Mouse (Mus musculus) myocyte (in vitro differentiated cells): ENCODE measurements around the gene Tbc1d8b.

Experiments
- CEBPB ChIP-seq: IDR thresholded peaks from 2 replicates; pipeline ENCODE4 v1.6.1; 2011; ENCODE audit warnings: mild to moderate bottlenecking, moderate library complexity; ENCODE audit not compliant: poor library complexity, insufficient read depth, severe bottlenecking
- E2F4 ChIP-seq: IDR thresholded peaks from one replicate; pipeline ENCODE4 v1.6.1; 2011; ENCODE audit warnings: mild to moderate bottlenecking, control low read depth, moderate library complexity; ENCODE audit not compliant: insufficient read depth
- MAX ChIP-seq: IDR thresholded peaks from one replicate; pipeline ENCODE4 v1.6.1; 2011; ENCODE audit warnings: low read depth, mild to moderate bottlenecking, control low read depth
- MYOD1 ChIP-seq, 3 experiments: IDR thresholded peaks; one replicate each; pipeline ENCODE4 v1.6.1; 2011; ENCODE audit warnings: control low read depth in 2 of 3, low read depth in 2 of 3, mild to moderate bottlenecking in 2 of 3, moderate library complexity in 1 of 3; ENCODE audit not compliant: insufficient read length in 2 of 3, control insufficient read depth in 1 of 3
- POLR2A ChIP-seq: IDR thresholded peaks from one replicate; pipeline ENCODE4 v1.6.1; 2011; ENCODE audit warnings: low read depth, mild to moderate bottlenecking, control low read depth, moderate library complexity; ENCODE audit not compliant: insufficient read length
- POLR2AphosphoS2 ChIP-seq: IDR thresholded peaks from one replicate; pipeline ENCODE4 v1.6.1; 2011; ENCODE audit warnings: low read depth, control low read depth; ENCODE audit not compliant: insufficient read length
- REST ChIP-seq: IDR thresholded peaks from one replicate; pipeline ENCODE4 v1.6.1; 2011; ENCODE audit warnings: mild to moderate bottlenecking, control low read depth, moderate library complexity; ENCODE audit not compliant: insufficient read depth, insufficient read length
- SRF ChIP-seq: IDR thresholded peaks from one replicate; pipeline ENCODE4 v1.6.1; 2011; ENCODE audit warnings: low read depth; ENCODE audit not compliant: control insufficient read depth, insufficient read length
- TCF12 ChIP-seq: IDR thresholded peaks from one replicate; pipeline ENCODE4 v1.6.1; 2011; ENCODE audit warnings: mild to moderate bottlenecking, control low read depth; ENCODE audit not compliant: poor library complexity, insufficient read depth, severe bottlenecking
- USF1 ChIP-seq: IDR thresholded peaks from one replicate; pipeline ENCODE4 v1.6.1; 2011; ENCODE audit warnings: low read depth, mild to moderate bottlenecking, control low read depth, moderate library complexity

DNA sequence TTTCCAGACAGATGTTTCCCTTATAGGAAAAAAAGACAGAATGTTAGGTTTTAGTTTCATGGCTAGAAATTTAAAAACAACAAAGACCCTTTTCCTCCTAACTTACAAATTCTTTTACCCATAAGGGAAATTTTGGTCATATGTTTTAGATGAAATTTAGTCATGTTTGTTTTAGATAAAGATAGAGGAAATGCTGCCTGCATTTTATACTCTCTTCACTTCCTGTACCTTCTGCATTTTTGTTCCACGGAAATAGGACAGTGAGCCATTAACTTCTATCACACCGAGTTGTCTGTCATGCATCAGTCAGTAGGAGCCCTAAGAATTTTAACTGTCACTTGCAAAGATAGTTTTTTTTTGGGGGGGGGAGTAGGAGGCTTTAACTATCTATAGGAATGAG lies 45.1 kb upstream of the Tbc1d8b start:
- no peak for TF ChIP-seq CEBPB
- TF ChIP-seq MYOD1 (IDR thresholded peaks at IDR 0.05; ENCODE audit: control insufficient read depth in 1 of 3, insufficient read length in 2 of 3, low read depth in 2 of 3) = no peak
- no peak for TF ChIP-seq POLR2A
- TF ChIP-seq POLR2AphosphoS2 = no peak
- TF ChIP-seq E2F4 = no peak
- no peak for TF ChIP-seq USF1
- no peak for TF ChIP-seq MAX
- no peak for TF ChIP-seq TCF12
- no peak for TF ChIP-seq SRF
- TF ChIP-seq REST = no peak
